Mouse (Mus musculus) c-Kit-positive CD71-positive TER-119-negative erythroid progenitor cells, embryonic 14.5 days (primary cell): ENCODE data around the gene Clec2g.

Source experiments
- DNase-seq: peaks from one replicate; pipeline ENCODE4 v3.0.0-alpha.2; 2013; ENCODE audit warnings: low read depth

Clec2g gene

GRCm38 (mm10) chr6:129013762-129014276, 79.6 kb downstream of the Clec2g start:
- DNase-seq = no peak

- DNase-seq = no peak
Observed at GRCm38 (mm10) chr6:129014399-129014798, 80.2 kb downstream of the Clec2g start.

- DNase-seq = no peak
Observed at GRCm38 (mm10) chr6:129027451-129028248, 93.5 kb downstream of the Clec2g start.

- no peak for DNase-seq
Observed at GRCm38 (mm10) chr6:129030175-129030824, 96.1 kb downstream of the Clec2g start.

GRCm38 (mm10) chr6:129030964-129031363, 96.8 kb downstream of the Clec2g start:
- DNase-seq = no peak

GRCm38 (mm10) chr6:129033397-129033796, 99.2 kb downstream of the Clec2g start:
- no peak for DNase-seq
